Mouse (Mus musculus): Measurements from ENCODE around the gene Gstt3. TPM values are rescaled to one million over a fixed set of nuclear protein-coding genes. Genes with fewer than 3 reads are reported as not detected.

The Gstt3 gene
- polyA plus RNA-seq, 1 experiment from 2014 or later, result 1.2 TPM

GRCm38 (mm10) chr10:75798176-75798696 is 17.0 kb upstream of the Gstt3 start, which contains the start of gene Gstt1:
TSS of gene Gstt1 (minus strand) at chr10:75798584.
- peaks cover 16% of the 10 kb centered on the region for H3K4me1 ChIP-seq (replicated peaks)
- no peaks in the 10 kb centered on the region for H3K36me3 ChIP-seq
- H3K27ac ChIP-seq (replicated peaks), result 0 out of 2 replicates have a peak within 1 kb of the TSS, but pooled peaks have one; percentile 7
- H3K27me3 ChIP-seq, result peaks cover 7% of the 10 kb centered on the region; the same call in 1 of the 2 replicates
- 3% methylated on average over 18 of the region's 18 CpGs for WGBS
- no peaks in the 10 kb centered on the region for H3K9me3 ChIP-seq
- peak within 1 kb of the TSS; percentile 73 for H3K4me2 ChIP-seq
- peak; percentile 32 for ATAC-seq (ENCODE audit: low FRiP score, low read depth)
- H3K9ac ChIP-seq, result peak within 1 kb of the TSS; percentile 31
- peak within 1 kb of the TSS; percentile 40 for H3K4me3 ChIP-seq

GRCm38 (mm10) chr10:75797619-75798175 is 16.5 kb upstream of the Gstt3 start:
- Histone ChIP-seq H3K4me3 (peak overlapping the region; percentile 40), H3K27ac (replicated peaks) (0 out of 2 replicates have a peak overlapping the region, but pooled peaks have one; percentile 7), H3K4me1 (replicated peaks) (peaks cover 16% of the 10 kb centered on the region), H3K4me2 (peak overlapping the region; percentile 73), H3K27me3 (peaks cover 7% of the 10 kb centered on the region; the same call in 1 of the 2 replicates), H3K9ac (peak overlapping the region; percentile 31), H3K9me3 (no peaks in the 10 kb centered on the region), H3K36me3 (no peaks in the 10 kb centered on the region)
- WGBS, result under 1% methylated on average over 12 of the region's 12 CpGs
- peak; percentile 52 for ATAC-seq (ENCODE audit: low FRiP score, low read depth)

GRCm38 (mm10) chr10:75796731-75797516 is 15.7 kb upstream of the Gstt3 start:
- Histone ChIP-seq H3K9ac (no peak overlapping the region), H3K4me2 (peak overlapping the region; percentile 73), H3K9me3 (no peaks in the 10 kb centered on the region), H3K4me1 (replicated peaks) (peaks cover 16% of the 10 kb centered on the region), H3K36me3 (no peaks in the 10 kb centered on the region), H3K4me3 (peak overlapping the region; percentile 40), H3K27ac (replicated peaks) (no peak overlapping the region), H3K27me3 (peaks cover 7% of the 10 kb centered on the region; the same call in 1 of the 2 replicates)
- peak; percentile 42; the same call in 1 of the 2 replicates for ATAC-seq (ENCODE audit: low FRiP score, low read depth)
- 49% methylated on average over 11 of the region's 11 CpGs for WGBS

- Histone ChIP-seq H3K27ac (replicated peaks) (no peak overlapping the region), H3K27me3 (peaks cover 7% of the 10 kb centered on the region; the same call in 1 of the 2 replicates), H3K9me3 (no peaks in the 10 kb centered on the region), H3K4me2 (no peak overlapping the region), H3K4me3 (no peak overlapping the region), H3K4me1 (replicated peaks) (peaks cover 16% of the 10 kb centered on the region), H3K36me3 (no peaks in the 10 kb centered on the region), H3K9ac (no peak overlapping the region)
- WGBS, result 33% methylated on average over 3 of the region's 3 CpGs
- no peak for ATAC-seq (ENCODE audit: low FRiP score, low read depth)
Observed at GRCm38 (mm10) chr10:75794880-75795279, 13.7 kb upstream of the Gstt3 start.

- ATAC-seq (ENCODE audit: low FRiP score, low read depth), result no peak
Observed at GRCm38 (mm10) chr10:75790773-75791172, 9.6 kb upstream of the Gstt3 start.

GRCm38 (mm10) chr10:75789841-75790240 is 8.6 kb upstream of the Gstt3 start:
- Histone ChIP-seq H3K27ac (replicated peaks) (no peak overlapping the region), H3K27me3 (no peaks in the 10 kb centered on the region), H3K36me3 (no peaks in the 10 kb centered on the region), H3K4me1 (replicated peaks) (no peaks in the 10 kb centered on the region), H3K4me3 (no peak overlapping the region), H3K9ac (no peak overlapping the region), H3K9me3 (no peaks in the 10 kb centered on the region), H3K4me2 (no peak overlapping the region)
- ATAC-seq (ENCODE audit: low FRiP score, low read depth), result no peak
- 88% methylated on average over 5 of the region's 5 CpGs for WGBS

More at GRCm38 (mm10) chr10:75790773-75791172, 9.6 kb upstream of the Gstt3 start:
- 21% methylated on average over 7 of the region's 7 CpGs for WGBS
- Histone ChIP-seq H3K27me3 (no peaks in the 10 kb centered on the region), H3K4me3 (no peak overlapping the region), H3K4me2 (no peak overlapping the region), H3K9me3 (no peaks in the 10 kb centered on the region), H3K9ac (no peak overlapping the region), H3K4me1 (replicated peaks) (no peaks in the 10 kb centered on the region), H3K36me3 (no peaks in the 10 kb centered on the region), H3K27ac (replicated peaks) (no peak overlapping the region)

- H3K4me3 ChIP-seq, result no peak overlapping the region
- H3K9me3 ChIP-seq, result no peaks in the 10 kb centered on the region
- H3K36me3 ChIP-seq, result no peaks in the 10 kb centered on the region
- WGBS, result 85% methylated on average over 6 of the region's 6 CpGs
- H3K27ac ChIP-seq (replicated peaks), result no peak overlapping the region
- H3K4me2 ChIP-seq, result no peak overlapping the region
- H3K27me3 ChIP-seq, result no peaks in the 10 kb centered on the region
- H3K4me1 ChIP-seq (replicated peaks), result no peaks in the 10 kb centered on the region
- ATAC-seq (ENCODE audit: low FRiP score, low read depth), result no peak
- H3K9ac ChIP-seq, result no peak overlapping the region
Observed at GRCm38 (mm10) chr10:75789081-75789735, 8.0 kb upstream of the Gstt3 start.

- Histone ChIP-seq H3K4me3 (no peak overlapping the region), H3K27me3 (no peaks in the 10 kb centered on the region), H3K36me3 (no peaks in the 10 kb centered on the region), H3K4me1 (replicated peaks) (no peaks in the 10 kb centered on the region), H3K9me3 (no peaks in the 10 kb centered on the region), H3K4me2 (no peak overlapping the region), H3K9ac (no peak overlapping the region), H3K27ac (replicated peaks) (no peak overlapping the region)
- ATAC-seq (ENCODE audit: low FRiP score, low read depth), result no peak
- WGBS, result 94% methylated on average over 8 of the region's 8 CpGs
Observed at GRCm38 (mm10) chr10:75788277-75788676, 7.1 kb upstream of the Gstt3 start.

- H3K4me2 ChIP-seq, result no peak overlapping the region
- H3K4me3 ChIP-seq, result no peak overlapping the region
- H3K27me3 ChIP-seq, result peaks cover 24% of the 10 kb centered on the region
- H3K27ac ChIP-seq (replicated peaks), result no peak overlapping the region
- no peaks in the 10 kb centered on the region for H3K36me3 ChIP-seq
- 81% methylated on average over 1 of the region's 1 CpGs for WGBS
- no peak for ATAC-seq (ENCODE audit: low FRiP score, low read depth)
- peaks cover 9% of the 10 kb centered on the region for H3K4me1 ChIP-seq (replicated peaks)
- H3K9ac ChIP-seq, result no peak overlapping the region
- no peaks in the 10 kb centered on the region for H3K9me3 ChIP-seq
Observed at GRCm38 (mm10) chr10:75785442-75785841, 4.2 kb upstream of the Gstt3 start.

- H3K9me3 ChIP-seq, result no peaks in the 10 kb centered on the region
- H3K4me3 ChIP-seq, result no peak overlapping the region
- 44% methylated on average over 15 of the region's 15 CpGs for WGBS
- peaks cover 53% of the 10 kb centered on the region for H3K27me3 ChIP-seq
- no peak overlapping the region for H3K27ac ChIP-seq (replicated peaks)
- no peak for ATAC-seq (ENCODE audit: low FRiP score, low read depth)
- H3K9ac ChIP-seq, result no peak overlapping the region
- H3K4me2 ChIP-seq, result no peak overlapping the region
- no peaks in the 10 kb centered on the region for H3K36me3 ChIP-seq
- peaks cover 12% of the 10 kb centered on the region for H3K4me1 ChIP-seq (replicated peaks)
Observed at GRCm38 (mm10) chr10:75779206-75780174, 1.7 kb downstream of the Gstt3 start.

GRCm38 (mm10) chr10:75777885-75778284 is 3.3 kb downstream of the Gstt3 start:
- no peak overlapping the region for H3K9ac ChIP-seq
- 93% methylated on average over 2 of the region's 2 CpGs for WGBS
- H3K27me3 ChIP-seq, result peaks cover 53% of the 10 kb centered on the region
- no peaks in the 10 kb centered on the region for H3K36me3 ChIP-seq
- ATAC-seq (ENCODE audit: low FRiP score, low read depth), result no peak
- no peaks in the 10 kb centered on the region for H3K9me3 ChIP-seq
- no peak overlapping the region for H3K27ac ChIP-seq (replicated peaks)
- H3K4me3 ChIP-seq, result no peak overlapping the region
- H3K4me1 ChIP-seq (replicated peaks), result peaks cover 13% of the 10 kb centered on the region
- no peak overlapping the region for H3K4me2 ChIP-seq

Data from hindbrain, embryonic 15.5 days (tissue).